Mouse (Mus musculus) inflammation-experienced regulatory T-cells, adult 16 weeks (primary cell): ENCODE measurements around the gene Spindoc. TPM values are rescaled to one million over a fixed set of nuclear protein-coding genes. Genes with fewer than 3 reads are reported as not detected.

ENCODE experiments used
- polyA plus RNA-seq: library from polyadenylated mRNA; unstranded; fragments of 100-300 nt; shearing (Covaris generic); gene quantifications from one replicate; pipeline ENCODE4 v1.2.1, GENCODE M21; 2017

Gene Spindoc
- polyA plus RNA-seq, result 7.8 TPM

GRCm38 (mm10) chr19:7382903-7383865 lies at the start of gene Spindoc:
TSS of gene Spindoc (minus strand) at chr19:7382994.

GRCm38 (mm10) chr19:7416834-7417735 lies 34.3 kb upstream of the Spindoc start, which contains the start of gene 2700081O15Rik:
TSS of gene 2700081O15Rik (plus strand) at chr19:7417625.

GRCm38 (mm10) chr19:7341512-7342397 lies 41.0 kb downstream of the Spindoc start, which contains the start of gene Mark2:
TSS of gene Mark2 (minus strand) at chr19:7341860.

Other genes with a start within 250 kb of the Spindoc start
- gene Otub1, start 176.7 kb downstream of the Spindoc start, polyA plus RNA-seq, result 80.2 TPM
- gene Cox8a, start 165.4 kb downstream of the Spindoc start, polyA plus RNA-seq, result 485 TPM
- gene Naa40, start 141.8 kb downstream of the Spindoc start, polyA plus RNA-seq, result 56.7 TPM
- 0.43 TPM for gene Rcor2, start 115.7 kb downstream of the Spindoc start, polyA plus RNA-seq
- 97.8 TPM for gene Mark2, start 41.1 kb downstream of the Spindoc start, polyA plus RNA-seq
- 0.07 TPM for gene 2700081O15Rik, start 34.6 kb upstream of the Spindoc start, polyA plus RNA-seq
- gene Rtn3, start 100.3 kb upstream of the Spindoc start, polyA plus RNA-seq, result 113 TPM
- gene Atl3, start 111.0 kb upstream of the Spindoc start, polyA plus RNA-seq, result 19.7 TPM
- gene Pla2g16, start 174.5 kb upstream of the Spindoc start, polyA plus RNA-seq, result 111 TPM
- gene Lgals12, start 224.2 kb upstream of the Spindoc start, polyA plus RNA-seq, result not detected
- not detected for gene Hrasls5, start 229.5 kb upstream of the Spindoc start, polyA plus RNA-seq